Mouse (Mus musculus): ENCODE results near the gene Csmd2. TPM values are rescaled to one million over a fixed set of nuclear protein-coding genes. Genes with fewer than 3 reads are reported as not detected.

Gene Csmd2
- total RNA-seq, 2 experiments from 2014 or later, result not detected

DNA sequence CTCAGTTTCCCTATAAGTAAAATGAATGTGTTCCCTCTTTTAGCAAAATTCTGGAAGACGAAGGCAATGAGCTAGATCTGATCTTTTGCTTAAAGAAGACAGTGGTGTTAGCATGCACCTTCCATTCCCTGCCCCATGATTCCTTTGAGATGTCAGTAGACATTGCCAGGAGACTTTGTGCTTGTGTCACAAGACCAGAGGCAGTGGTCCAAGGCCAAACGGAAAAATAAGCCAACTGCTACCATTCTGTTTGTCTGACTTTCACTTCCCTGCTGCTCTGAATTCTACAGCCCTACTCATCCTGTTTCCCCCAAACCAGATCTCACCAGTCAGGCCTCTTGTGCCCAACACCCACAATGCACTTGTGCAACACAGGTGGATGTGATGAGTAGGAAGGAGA is 427.1 kb downstream of the Csmd2 start:
- no peak for DNase-seq

DNA sequence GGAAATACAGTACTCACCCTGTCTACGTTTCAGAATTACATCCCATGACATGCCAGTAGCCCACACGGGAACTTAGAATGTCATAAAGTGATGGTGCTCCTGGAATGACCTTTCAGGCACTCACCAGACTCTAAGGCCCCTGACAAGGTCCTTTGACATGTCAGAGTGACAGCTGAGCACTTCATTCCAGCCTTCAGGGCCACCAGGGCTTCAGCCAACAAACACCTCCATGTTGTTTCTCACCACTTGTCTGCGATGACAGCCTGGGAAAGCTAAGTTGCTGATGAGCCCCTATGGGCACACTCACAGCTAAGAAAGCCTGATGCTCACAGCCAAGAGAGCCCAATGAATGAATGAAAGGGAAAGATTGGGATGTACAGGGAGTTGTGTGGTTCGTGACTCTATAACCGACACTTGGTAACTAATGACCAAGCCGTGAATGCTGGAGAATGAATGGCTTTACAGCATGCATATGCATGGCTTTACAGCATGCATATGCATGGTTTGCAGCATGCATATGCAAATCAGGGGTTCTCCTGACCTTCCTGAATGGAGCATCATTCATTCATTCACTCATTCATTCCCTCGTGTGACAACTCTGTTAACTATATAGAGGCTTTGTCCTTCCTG is 432.4 kb downstream of the Csmd2 start:
- DNase-seq, result no peak

- no peak for DNase-seq
These were observed 434.8 kb downstream of the Csmd2 start for GRCm38 (mm10) chr4:128422486-128422885.

GRCm38 (mm10) chr4:128425339-128425738 is 437.7 kb downstream of the Csmd2 start:
- DNase-seq, result no peak

DNA sequence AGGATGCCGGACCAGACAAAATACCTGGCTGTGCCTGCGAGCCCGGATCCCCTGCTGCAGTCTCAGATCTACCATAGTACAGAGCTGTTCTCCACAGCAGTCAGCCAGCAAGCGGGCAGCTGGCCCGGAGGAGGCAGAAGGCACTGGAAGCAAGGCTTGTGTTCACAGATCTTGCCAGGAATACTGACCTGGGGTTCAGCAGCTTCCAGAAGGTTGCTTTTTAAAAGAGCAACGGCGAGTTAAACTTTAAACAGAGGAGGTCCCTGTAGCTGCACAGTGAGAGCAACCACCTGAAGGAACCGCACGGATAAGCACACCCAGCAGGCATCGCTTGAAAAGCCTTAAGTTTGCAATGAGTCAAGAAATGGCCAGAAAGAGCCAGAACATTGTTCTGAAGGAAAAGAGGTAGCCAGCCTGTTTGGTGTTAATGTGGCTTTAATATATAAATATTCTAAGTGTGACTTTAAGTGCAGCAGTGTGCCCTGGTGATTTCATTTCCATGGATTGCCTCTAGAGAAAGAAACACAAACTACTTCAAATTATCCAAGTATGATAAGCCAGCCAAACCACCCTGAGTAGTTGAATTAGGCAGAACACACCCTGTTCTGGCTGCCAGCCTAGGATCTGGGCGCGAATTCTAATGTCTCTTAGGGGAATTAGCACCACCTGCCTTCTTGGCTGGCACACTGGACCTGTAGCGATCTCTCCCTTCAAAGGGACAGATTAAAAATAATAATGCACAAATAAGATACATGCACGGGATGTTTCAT is 439.8 kb downstream of the Csmd2 start:
- DNase-seq, result no peak

DNA sequence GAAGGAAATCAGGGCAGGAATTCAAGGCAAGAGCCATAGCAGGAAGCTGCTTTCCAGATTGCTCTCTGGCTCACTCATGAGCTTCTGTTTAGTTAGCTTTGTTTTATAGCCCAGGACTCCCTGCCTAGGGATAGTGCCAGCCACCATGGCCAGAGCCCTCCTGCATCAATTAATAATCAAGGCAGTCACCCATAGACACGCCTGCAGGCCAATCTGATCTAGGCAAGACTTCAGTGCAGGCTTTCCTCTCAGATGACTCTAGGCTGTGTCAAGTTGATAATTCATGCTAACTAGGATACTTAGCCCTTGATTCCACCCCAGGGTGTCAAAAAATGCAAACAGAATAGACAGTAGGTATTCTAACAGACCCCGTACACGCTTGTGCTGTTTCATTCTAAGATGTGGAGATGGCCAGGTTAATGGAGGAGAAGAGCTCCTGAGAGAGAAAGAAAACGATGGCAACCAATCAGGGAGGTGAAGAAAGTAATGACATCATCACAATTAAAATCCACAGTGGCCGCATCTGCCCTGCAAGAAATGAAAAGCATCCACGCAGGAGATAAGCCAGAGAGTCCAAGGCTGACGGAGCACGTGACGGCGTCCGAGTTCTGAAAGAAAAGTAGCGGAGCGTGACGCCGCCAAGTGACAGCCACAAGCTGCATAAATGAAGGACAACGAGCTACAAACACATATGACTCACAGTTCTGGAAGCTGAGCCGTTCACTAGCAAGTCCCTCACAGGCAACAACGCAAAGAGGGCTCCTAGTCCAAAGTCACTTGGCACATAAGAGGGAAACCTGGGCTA is 440.8 kb downstream of the Csmd2 start:
- DNase-seq, result no peak

GRCm38 (mm10) chr4:128429591-128429990 is 441.9 kb downstream of the Csmd2 start:
- DNase-seq, result no peak

GRCm38 (mm10) chr4:128440550-128440949 is 452.9 kb downstream of the Csmd2 start:
- no peak for DNase-seq

DNA sequence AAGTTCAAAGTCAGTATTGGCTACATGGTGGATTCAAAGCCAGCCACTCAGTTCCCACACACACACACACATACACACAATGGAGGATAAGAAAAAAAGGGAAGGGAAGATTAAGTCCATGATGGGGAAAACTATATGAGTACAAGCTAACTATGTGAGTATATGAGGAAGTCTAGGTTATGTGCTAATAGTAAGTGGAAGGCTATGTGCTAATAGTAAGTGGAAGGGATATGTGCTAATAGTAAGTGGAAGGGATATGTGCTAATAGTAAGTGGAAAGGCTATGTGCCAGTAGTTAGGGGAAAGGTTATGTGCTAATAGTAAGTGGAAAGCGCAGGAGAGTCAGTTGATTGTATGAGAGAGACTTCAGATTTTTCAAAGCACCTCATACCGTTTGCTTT is 453.6 kb downstream of the Csmd2 start:
- no peak for DNase-seq

DNA sequence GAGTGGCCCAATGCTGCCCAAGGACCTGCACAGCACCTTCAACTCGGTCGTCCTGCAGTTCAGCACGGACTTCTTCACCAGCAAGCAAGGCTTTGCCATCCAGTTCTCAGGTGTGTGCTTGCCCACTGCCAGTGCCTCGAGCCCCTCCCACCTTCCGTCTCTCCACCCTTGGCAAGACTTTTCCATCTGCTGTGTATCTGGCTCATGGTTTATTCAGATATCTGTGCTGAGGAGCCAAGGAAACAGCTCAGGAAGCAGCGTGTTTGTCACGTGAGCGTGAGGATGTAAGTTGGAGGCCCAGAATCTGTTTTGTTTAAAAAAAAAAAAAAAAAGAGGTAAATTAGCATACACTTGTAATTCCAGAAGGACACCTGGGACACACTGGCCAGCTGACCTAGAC is 455.1 kb downstream of the Csmd2 start:
- no peak for DNase-seq

DNA sequence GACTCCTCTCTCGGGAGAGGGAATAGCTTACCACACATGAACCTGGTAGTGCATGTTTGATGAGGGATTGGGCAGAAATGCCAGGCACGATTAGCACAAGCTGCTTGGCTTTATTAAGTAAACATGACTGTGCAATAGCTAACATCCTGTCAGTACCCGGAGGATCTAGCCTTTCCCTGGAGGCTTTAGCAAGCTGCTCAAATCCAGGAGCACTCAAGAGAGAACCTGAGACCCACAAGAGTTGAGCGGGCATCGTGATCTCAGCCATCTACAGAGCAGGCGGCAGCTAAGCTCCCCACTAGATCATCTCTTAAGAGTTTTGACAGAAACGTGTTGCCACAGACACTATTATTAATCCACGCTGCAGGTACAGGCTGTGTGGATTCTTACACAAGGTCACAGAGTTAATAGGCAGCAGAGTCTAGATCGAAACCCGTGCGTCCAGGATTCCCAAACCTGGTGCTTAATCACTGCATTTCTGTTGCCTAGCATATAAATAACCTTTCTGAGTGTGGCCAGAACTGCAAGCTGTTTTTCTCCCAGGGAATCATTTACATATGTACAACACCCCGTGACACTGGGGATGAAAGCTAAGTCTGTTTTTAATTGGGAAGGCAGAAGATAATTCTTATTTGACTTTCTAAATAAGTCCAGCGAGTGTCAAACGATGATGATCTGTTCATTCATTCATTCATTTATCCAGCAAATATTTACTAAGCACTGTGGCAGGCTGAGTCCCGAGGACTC is 458.0 kb downstream of the Csmd2 start:
- no peak for DNase-seq

- DNase-seq, result no peak
These were observed 461.3 kb downstream of the Csmd2 start for GRCm38 (mm10) chr4:128448831-128449431.

- no peak for DNase-seq
These were observed 462.5 kb downstream of the Csmd2 start for GRCm38 (mm10) chr4:128450137-128450536.

DNA sequence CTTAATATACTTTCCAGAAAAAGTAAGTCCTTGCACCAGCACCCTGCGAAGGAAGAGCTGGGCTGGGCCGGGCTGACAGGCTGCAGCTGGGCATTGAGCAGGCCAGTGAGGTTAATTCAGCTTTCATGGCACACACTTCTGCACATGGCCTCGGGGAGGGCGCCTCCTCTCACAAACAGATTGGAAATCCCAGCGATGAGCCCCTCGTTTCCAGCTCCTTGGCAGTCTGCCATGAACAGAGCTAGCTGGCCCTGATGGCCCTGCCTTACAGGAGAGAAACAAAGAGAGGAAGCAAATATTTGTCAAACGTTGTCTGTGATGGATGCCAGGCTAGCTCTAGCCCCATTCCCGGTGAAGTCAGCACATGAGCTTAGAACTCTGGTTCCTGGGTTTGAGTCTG is 463.3 kb downstream of the Csmd2 start:
- DNase-seq, result no peak

DNA sequence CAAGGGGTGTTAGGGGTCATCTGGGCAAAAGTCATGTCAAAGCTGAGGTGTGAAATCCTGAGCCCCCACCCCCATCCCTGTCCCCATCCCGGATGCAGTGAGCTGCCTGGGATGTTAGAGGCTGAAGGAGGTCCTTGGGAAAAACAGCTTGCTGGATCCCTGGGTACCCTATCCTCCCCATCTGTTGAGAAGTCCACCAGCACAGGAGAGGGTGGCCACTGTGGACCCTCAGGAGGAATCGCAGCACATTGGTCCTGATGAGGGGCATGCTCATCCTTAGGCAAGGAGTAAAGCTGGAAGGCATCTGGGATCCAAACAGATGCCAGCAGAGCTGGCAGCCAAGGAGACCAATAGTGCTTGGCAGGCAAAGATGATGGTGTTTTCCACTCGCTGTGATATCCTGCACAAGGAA is 463.7 kb downstream of the Csmd2 start:
- no peak for DNase-seq

GRCm38 (mm10) chr4:128466708-128467107 is 479.1 kb downstream of the Csmd2 start:
- no peak for DNase-seq

DNA sequence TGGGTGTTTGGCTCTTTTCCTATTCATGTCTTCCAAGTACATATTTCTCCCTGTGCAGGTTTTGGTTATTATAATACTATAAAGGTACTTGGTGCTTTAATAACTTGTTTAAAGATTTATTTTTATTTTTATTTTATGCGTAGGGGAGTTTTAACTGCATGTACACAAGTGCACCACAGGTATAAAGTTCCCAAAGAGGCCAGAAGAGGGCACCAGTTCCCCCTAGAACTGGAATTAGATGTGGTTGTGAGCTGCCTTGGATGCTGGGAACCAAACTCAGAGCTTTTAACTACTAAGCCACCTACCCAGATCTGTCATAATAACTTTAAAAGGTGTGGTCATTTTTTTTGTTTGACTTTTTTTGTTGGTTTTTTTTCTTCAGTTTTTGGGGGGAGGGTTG is 480.4 kb downstream of the Csmd2 start:
- no peak for DNase-seq

GRCm38 (mm10) chr4:128476249-128476648 is 488.6 kb downstream of the Csmd2 start:
- DNase-seq, result no peak

DNA sequence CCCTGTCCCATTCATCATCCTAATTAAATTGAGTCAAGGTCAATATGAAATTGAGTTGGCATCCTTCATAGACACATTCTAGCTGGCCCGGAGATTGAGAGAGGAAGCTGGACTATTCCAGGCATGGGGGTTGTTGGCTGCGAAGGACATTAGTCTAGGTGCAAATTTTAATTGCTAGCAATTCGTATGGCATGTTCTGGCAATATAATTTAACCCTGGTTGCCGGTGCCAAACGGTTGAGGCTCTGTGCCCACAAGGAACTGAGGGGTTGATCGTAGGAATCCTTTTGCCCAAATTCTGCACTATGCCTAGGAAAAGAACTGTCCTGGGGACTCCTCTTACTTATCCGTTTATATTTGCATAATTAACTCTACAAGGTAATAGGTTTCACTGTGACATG is 496.2 kb downstream of the Csmd2 start:
- DNase-seq, result no peak

GRCm38 (mm10) chr4:128484679-128485078 is 497.0 kb downstream of the Csmd2 start:
- no peak for DNase-seq

DNA sequence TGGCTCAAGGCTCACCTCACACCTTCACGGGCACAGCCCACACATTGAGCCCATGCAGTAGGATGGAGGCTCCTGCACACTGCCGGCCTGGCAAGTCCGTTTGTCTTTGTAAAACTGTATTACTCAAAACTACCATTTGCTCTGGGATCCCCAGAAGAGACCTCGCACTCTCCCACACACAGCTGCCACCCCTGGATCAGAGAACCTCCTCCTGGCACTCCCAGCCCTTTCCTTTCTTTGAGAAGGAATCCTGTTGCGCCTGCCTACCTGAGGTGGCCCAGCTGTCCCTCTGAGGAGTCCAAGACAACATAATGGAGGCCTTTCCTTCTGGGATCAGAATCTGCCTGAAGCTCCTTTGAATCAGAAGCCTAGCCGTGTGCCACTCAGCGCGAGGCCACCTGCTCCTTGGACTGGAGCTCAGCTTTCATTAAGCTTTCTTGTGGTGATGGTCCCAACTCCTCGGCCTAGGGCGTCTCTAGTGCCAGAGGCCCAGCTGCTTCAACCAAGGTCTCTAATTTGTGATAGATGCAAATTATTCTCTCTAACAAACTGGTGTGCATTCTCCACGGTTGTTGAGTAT is 502.0 kb downstream of the Csmd2 start:
- no peak for DNase-seq

DNA sequence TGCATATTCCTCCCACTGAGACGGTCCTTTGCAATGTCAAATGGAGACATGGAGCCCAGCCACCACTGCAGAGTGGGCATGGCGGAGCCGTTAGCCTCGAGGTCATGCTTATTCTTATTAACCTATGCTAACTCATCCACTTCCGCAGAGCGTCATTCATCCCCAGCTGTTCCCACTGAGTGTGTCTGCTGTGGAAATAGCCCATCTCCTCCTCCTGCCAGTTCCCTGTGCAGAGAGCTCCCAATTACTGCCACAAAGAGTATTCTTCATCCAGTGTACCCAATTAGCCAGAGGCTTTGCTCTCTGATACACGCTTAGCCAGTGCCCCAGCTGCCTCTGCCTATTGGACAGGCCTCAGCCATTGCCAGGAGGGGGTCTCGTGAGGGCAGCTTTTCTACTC is 504.4 kb downstream of the Csmd2 start:
- DNase-seq, result no peak

Data from gastrocnemius, postnatal 25 days (tissue).